Mouse (Mus musculus): ENCODE results near the gene Trpm3.

- TF ChIP-seq EP300 (IDR thresholded peaks at IDR 0.05; ENCODE audit: insufficient read depth, low read depth, low read length): no peak
- no peak for TF ChIP-seq POLR2A (IDR thresholded peaks at IDR 0.05; ENCODE audit: insufficient read depth, low read length)
- no peak for TF ChIP-seq CTCF (IDR thresholded peaks at IDR 0.05; ENCODE audit: low read depth, low read length)
Measured at GRCm38 (mm10) chr19:22841081-22842040, 702.5 kb downstream of the Trpm3 start.
